ENCODE assay signal across 11 mouse cellular contexts in genomic region chr9:31058723-31059122, GRCm38 (mm10).
"Had no signal": no experiment of that assay in that cellular context is flagged by ENCODE, and none has a peak within 500 bp of the region (broad histone marks: within the 10 kb centered on the region; RNA-seq: fewer than 3 reads in every experiment).

No protein-coding gene starts in this region.

- H3K27ac ChIP-seq: kidney, embryonic 15.5 days; liver, embryonic 13.5 days had no signal

- H3K4me1 ChIP-seq: liver, embryonic 13.5 days had no signal

- H3K9ac ChIP-seq: kidney, embryonic 15.5 days; liver, embryonic 13.5 days had no signal

- H3K9me3 ChIP-seq: kidney, embryonic 15.5 days; liver, embryonic 13.5 days had no signal

- DNase-seq: kidney, adult 8-10 months; kidney, postnatal 10 days; kidney, postnatal 36 days; liver, embryonic 13.5 days; lung, adult 2 months; lung, postnatal 14 days; lung, postnatal 4 days; midbrain, embryonic 14.5 days; thymus, adult 2 months; thymus, postnatal 25 days had no signal

- H3K4me3 ChIP-seq: kidney, embryonic 15.5 days; liver, embryonic 13.5 days had no signal
